Mouse (Mus musculus) MEL (cell line): ENCODE results near the gene Babam2. TPM values are rescaled to one million over a fixed set of nuclear protein-coding genes. Genes with fewer than 3 reads are reported as not detected.

Experiments
- DNase-seq: peaks from one replicate; pipeline ENCODE4 v3.0.0; 2011; ENCODE audit warnings: low read depth, low spot score
- H3K27ac ChIP-seq: 2 replicates; pipeline ENCODE4 v1.5.1; 2012; ENCODE audit warnings: low read depth, mild to moderate bottlenecking, control low read depth, low read length, moderate library complexity; ENCODE audit not compliant: control insufficient read depth
- H3K27me3 ChIP-seq, 2 experiments: fragments of 150-350 bp in 1 of 2; sonication (generic) in 1 of 2; 2 replicates each; pipeline ENCODE4 v1.6.1; 2012; ENCODE audit warnings: low read length in 2 of 2, mild to moderate bottlenecking in 2 of 2, improper control_type of control experiment in 1 of 2, moderate library complexity in 1 of 2; ENCODE audit not compliant: insufficient read depth in 2 of 2, control insufficient read depth in 1 of 2
- H3K36me3 ChIP-seq, 2 experiments: 2 replicates each; pipeline ENCODE4 v1.6.1; 2012 to 2014; ENCODE audit warnings: low read length in 2 of 2, improper control_type of control experiment in 1 of 2, inconsistent platforms in 1 of 2, mild to moderate bottlenecking in 1 of 2; ENCODE audit not compliant: insufficient read depth in 2 of 2, control insufficient read depth in 1 of 2
- H3K4me1 ChIP-seq, 2 experiments: fragments of 150-350 bp in 1 of 2; sonication (generic) in 1 of 2; 2 replicates each; pipeline ENCODE4 v1.6.1; 2012; ENCODE audit warnings: low read length in 2 of 2, improper control_type of control experiment in 1 of 2, mild to moderate bottlenecking in 1 of 2; ENCODE audit not compliant: insufficient read depth in 2 of 2, control insufficient read depth in 1 of 2
- H3K4me3 ChIP-seq, 2 experiments: fragments of 150-350 bp in 1 of 2; sonication (generic) in 1 of 2; 2 replicates each; pipeline ENCODE4 v1.5.1; 2012; ENCODE audit warnings: low read depth in 2 of 2, low read length in 2 of 2, mild to moderate bottlenecking in 2 of 2, moderate library complexity in 2 of 2, control low read depth in 1 of 2, improper control_type of control experiment in 1 of 2; ENCODE audit not compliant: control insufficient read depth in 1 of 2, insufficient read depth in 1 of 2
- H3K79me2 ChIP-seq: 2 replicates; pipeline ENCODE4 v1.6.1; 2012; ENCODE audit warnings: mild to moderate bottlenecking, low read length, moderate library complexity; ENCODE audit not compliant: control insufficient read depth, poor library complexity, insufficient read depth
- H3K9ac ChIP-seq: 2 replicates; pipeline ENCODE4 v1.6.1; 2012; ENCODE audit warnings: low read depth, mild to moderate bottlenecking, control low read depth, low read length, moderate library complexity; ENCODE audit not compliant: control insufficient read depth, poor library complexity, severe bottlenecking
- H3K9me3 ChIP-seq: fragments of 150-350 bp; sonication (generic); replicated peaks from 2 replicates; pipeline ENCODE4 v1.6.1; 2012; ENCODE audit warnings: mild to moderate bottlenecking, low read length, improper control_type of control experiment, moderate library complexity; ENCODE audit not compliant: insufficient read depth
- E2F4 ChIP-seq: IDR thresholded peaks from 2 replicates; pipeline ENCODE4 v1.6.1; 2011; ENCODE audit warnings: low read depth, low read length, improper control_type of control experiment, borderline replicate concordance
- ELF1 ChIP-seq: IDR thresholded peaks from 2 replicates; pipeline ENCODE4 v1.6.1; 2014; ENCODE audit warnings: low read depth, mild to moderate bottlenecking, inconsistent platforms, low read length, improper control_type of control experiment, moderate library complexity
- HCFC1 ChIP-seq: IDR thresholded peaks from 2 replicates; pipeline ENCODE4 v1.6.1; 2012; ENCODE audit warnings: low read depth, mild to moderate bottlenecking, inconsistent platforms, low read length, improper control_type of control experiment, moderate library complexity
- MEF2A ChIP-seq: IDR thresholded peaks from 2 replicates; pipeline ENCODE4 v1.6.1; 2014; ENCODE audit warnings: low read depth, mild to moderate bottlenecking, inconsistent platforms, low read length, improper control_type of control experiment; ENCODE audit not compliant: poor library complexity, insufficient replicate concordance, severe bottlenecking; ENCODE audit errors: extremely low read depth
- MXI1 ChIP-seq: IDR thresholded peaks from 2 replicates; pipeline ENCODE4 v1.6.1; 2011; ENCODE audit warnings: mild to moderate bottlenecking, low read depth, low read length, improper control_type of control experiment
- MYC ChIP-seq: IDR thresholded peaks from 2 replicates; pipeline ENCODE4 v1.6.1; 2011; ENCODE audit warnings: low read depth, mild to moderate bottlenecking, low read length, improper control_type of control experiment, moderate library complexity
- NELFE ChIP-seq: IDR thresholded peaks from 2 replicates; pipeline ENCODE4 v1.6.1; 2011; ENCODE audit warnings: low read depth, low read length, improper control_type of control experiment
- POLR2AphosphoS5 ChIP-seq: IDR thresholded peaks from 2 replicates; pipeline ENCODE4 v1.6.1; 2012; ENCODE audit warnings: low read depth, borderline replicate concordance, mild to moderate bottlenecking, inconsistent platforms, low read length, moderate library complexity, mixed read lengths
- RAD21 ChIP-seq: IDR thresholded peaks from 2 replicates; pipeline ENCODE4 v1.6.1; 2011; ENCODE audit warnings: mild to moderate bottlenecking, low read depth, low read length, improper control_type of control experiment
- RCOR1 ChIP-seq: IDR thresholded peaks from 2 replicates; pipeline ENCODE4 v1.6.1; 2012; ENCODE audit warnings: low read depth, mild to moderate bottlenecking, inconsistent platforms, low read length, improper control_type of control experiment
- SIN3A ChIP-seq: IDR thresholded peaks from 2 replicates; pipeline ENCODE4 v1.6.1; 2012; ENCODE audit warnings: low read length, improper control_type of control experiment, inconsistent platforms
- SMC3 ChIP-seq: IDR thresholded peaks from 2 replicates; pipeline ENCODE4 v1.6.1; 2011; ENCODE audit warnings: low read depth, low read length, improper control_type of control experiment
- TAL1 ChIP-seq: IDR thresholded peaks from 2 replicates; pipeline ENCODE4 v1.6.1; 2012; ENCODE audit warnings: mild to moderate bottlenecking, inconsistent platforms, low read length, moderate library complexity, mixed read lengths
- TBP ChIP-seq: IDR thresholded peaks from 2 replicates; pipeline ENCODE4 v1.8.0; 2011; ENCODE audit warnings: low read depth, low read length, improper control_type of control experiment
- TCF12 ChIP-seq: IDR thresholded peaks from 2 replicates; pipeline ENCODE4 v1.6.1; 2014; ENCODE audit warnings: low read depth, mild to moderate bottlenecking, inconsistent platforms, low read length, improper control_type of control experiment, moderate library complexity
- USF1 ChIP-seq: IDR thresholded peaks from 2 replicates; pipeline ENCODE4 v1.6.1; 2014; ENCODE audit warnings: low read depth, mild to moderate bottlenecking, inconsistent platforms, low read length, improper control_type of control experiment, moderate library complexity
- ZC3H11A ChIP-seq: IDR thresholded peaks from 2 replicates; pipeline ENCODE4 v1.6.1; 2012; ENCODE audit warnings: low read depth, mild to moderate bottlenecking, inconsistent platforms, low read length, improper control_type of control experiment
- ZMIZ1 ChIP-seq: IDR thresholded peaks from 2 replicates; pipeline ENCODE4 v1.6.1; 2012; ENCODE audit warnings: low read depth, mild to moderate bottlenecking, inconsistent platforms, low read length, improper control_type of control experiment, moderate library complexity
- ZNF384 ChIP-seq: IDR thresholded peaks from 2 replicates; pipeline ENCODE4 v1.6.1; 2012; ENCODE audit warnings: low read depth, mild to moderate bottlenecking, inconsistent platforms, low read length, improper control_type of control experiment
- polyA plus RNA-seq, 2 experiments: library from polyadenylated mRNA; stranded (reverse) in 1 of 2; unstranded in 1 of 2; fragments of >175 nt in 1 of 2; fragments of >200 nt in 1 of 2; gene quantifications; 2 replicates each; pipeline versions ENCODE4 v1.2.1 to v1.2.4; 2012; ENCODE audit warnings: low replicate concordance in 2 of 2, low read depth in 1 of 2; ENCODE audit not compliant: insufficient read length in 2 of 2, insufficient read depth in 1 of 2, missing spikeins in 1 of 2
- total RNA-seq: library from RNA; depleted of rRNA; stranded (reverse); fragments of 300-350 nt; gene quantifications from 2 replicates; pipeline ENCODE4 v1.2.3, GENCODE M21; 2012

The Babam2 gene
- total and polyA plus RNA-seq, 3 experiments = 43.3 to 86.6 TPM; not detected in 1

DNA sequence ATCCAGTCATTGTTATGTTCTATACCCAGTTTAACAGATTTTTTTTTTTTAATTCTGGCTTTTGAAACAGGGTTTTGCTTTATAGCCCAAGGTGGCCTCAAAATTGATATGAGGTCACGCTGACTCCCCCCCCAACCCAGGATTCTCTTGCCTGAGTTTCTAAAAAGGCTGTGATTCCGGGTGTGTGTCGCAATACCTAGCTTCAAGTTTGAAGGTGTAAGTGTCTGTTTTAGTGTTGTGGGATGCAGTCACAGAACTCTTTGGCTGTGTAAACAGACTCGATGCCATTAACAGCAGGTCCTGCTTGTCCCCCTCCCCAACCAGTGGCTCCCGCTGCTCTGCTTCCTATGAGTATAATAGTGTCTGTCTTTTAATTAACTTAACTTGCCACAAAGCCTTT is 84.1 kb downstream of the Babam2 start:
- no peak overlapping the region for H3K4me3 ChIP-seq

DNA sequence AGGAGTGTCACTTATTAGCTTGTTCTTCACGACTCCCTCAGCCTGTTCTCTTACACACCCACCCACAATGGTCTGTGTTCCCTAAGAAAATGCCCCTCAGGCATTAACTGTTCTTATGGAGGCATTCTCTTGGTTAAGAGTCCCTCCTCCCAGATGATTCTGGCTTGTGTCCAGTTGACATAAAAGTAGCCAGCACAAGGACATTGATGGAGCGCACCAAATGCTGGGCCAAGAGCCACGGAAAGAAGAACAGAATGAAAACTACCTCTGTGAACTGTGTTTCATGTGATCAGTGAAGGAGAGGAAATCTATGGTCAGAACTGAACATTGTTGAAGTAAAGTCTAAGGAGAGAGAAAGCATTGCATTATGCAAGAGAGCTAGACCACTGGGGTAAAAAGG is 89.7 kb downstream of the Babam2 start:
- no peaks in the 10 kb centered on the region for H3K79me2 ChIP-seq
- no peak for TF ChIP-seq RAD21
- TF ChIP-seq TAL1 = no peak
- TF ChIP-seq ZC3H11A = no peak
- TF ChIP-seq SMC3 = no peak
- TF ChIP-seq SIN3A = no peak
- no peak for TF ChIP-seq MEF2A
- no peak for TF ChIP-seq RCOR1
- TF ChIP-seq HCFC1 = no peak
- TF ChIP-seq USF1 = no peak
- no peaks in the 10 kb centered on the region for H3K27me3 ChIP-seq
- no peaks in the 10 kb centered on the region for H3K4me1 ChIP-seq
- H3K9ac ChIP-seq = no peak overlapping the region
- H3K27ac ChIP-seq = no peak overlapping the region
- H3K4me3 ChIP-seq = no peak overlapping the region
- no peaks in the 10 kb centered on the region for H3K9me3 ChIP-seq
- H3K36me3 ChIP-seq = no peaks in the 10 kb centered on the region
- no peak for DNase-seq

More for the DNA sequence above, 84.1 kb downstream of the Babam2 start:
- H3K27ac ChIP-seq = no peak overlapping the region
- H3K9ac ChIP-seq = no peak overlapping the region
- TF ChIP-seq MXI1 (no peak), MYC (no peak), TCF12 (no peak)
- no peaks in the 10 kb centered on the region for H3K27me3 ChIP-seq
- no peak for DNase-seq
- H3K79me2 ChIP-seq = no peaks in the 10 kb centered on the region
- H3K4me1 ChIP-seq = no peaks in the 10 kb centered on the region
- no peaks in the 10 kb centered on the region for H3K36me3 ChIP-seq
- H3K9me3 ChIP-seq = no peaks in the 10 kb centered on the region

DNA sequence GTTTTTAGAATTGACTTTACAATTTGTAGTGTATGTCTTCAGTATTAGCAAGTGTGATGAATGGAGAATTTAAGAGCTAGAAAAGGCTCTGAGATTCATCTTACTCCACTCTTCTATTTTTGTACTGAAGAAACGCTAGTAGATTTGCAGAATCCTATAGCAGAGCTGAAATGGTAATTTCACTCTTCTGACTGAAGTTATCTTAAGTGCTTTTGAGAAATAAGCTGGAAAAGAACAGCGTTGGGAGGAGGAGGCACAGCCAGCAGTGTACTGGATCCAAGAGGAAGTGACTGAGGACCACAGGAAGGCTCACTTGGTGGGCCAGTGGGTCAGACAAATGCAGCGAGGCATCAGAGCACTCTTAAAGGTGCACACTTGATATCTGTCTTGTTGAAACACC is 90.1 kb downstream of the Babam2 start:
- no peaks in the 10 kb centered on the region for H3K9me3 ChIP-seq
- H3K36me3 ChIP-seq = no peaks in the 10 kb centered on the region
- TF ChIP-seq MEF2A = no peak
- no peak for TF ChIP-seq USF1
- no peak for TF ChIP-seq ZMIZ1
- no peak for TF ChIP-seq ZNF384
- TF ChIP-seq POLR2AphosphoS5 = no peak
- no peak for TF ChIP-seq NELFE
- no peak for TF ChIP-seq TCF12
- no peak for TF ChIP-seq TBP
- TF ChIP-seq ZC3H11A = no peak
- TF ChIP-seq MYC = no peak
- no peak for TF ChIP-seq ELF1
- TF ChIP-seq E2F4 = no peak
- TF ChIP-seq, all 39 proteins: peak for 0
- H3K4me1 ChIP-seq = no peaks in the 10 kb centered on the region
- H3K79me2 ChIP-seq = no peaks in the 10 kb centered on the region
- H3K27ac ChIP-seq = no peak overlapping the region
- no peak overlapping the region for H3K9ac ChIP-seq
- no peaks in the 10 kb centered on the region for H3K27me3 ChIP-seq
- no peak for DNase-seq
- no peak overlapping the region for H3K4me3 ChIP-seq
